Mouse (Mus musculus) adrenal gland, postnatal 25 days (tissue): ENCODE data around the gene Kif3c. TPM values are rescaled to one million over a fixed set of nuclear protein-coding genes. Genes with fewer than 3 reads are reported as not detected.
"Not testable (repeated sequence)": the region's sequence is repeated elsewhere in the genome, so short reads cannot be mapped to it uniquely, and the experiment has no call there.

Experiments
- DNase-seq: peaks from one replicate; pipeline ENCODE4 v3.0.0; 2021; ENCODE audit warnings: mixed read lengths
- total RNA-seq: library from RNA; stranded (reverse); gene quantifications from 2 replicates; pipeline ENCODE4 v1.2.3, GENCODE M21; 2021

Gene Kif3c
- total RNA-seq, 1 experiment from 2014 or later: 31.2 TPM

- DNase-seq: no peak
Observed at GRCm38 (mm10) chr12:3370979-3371925, 6.3 kb downstream of the Kif3c start.

GRCm38 (mm10) chr12:3371991-3372390 is 7.1 kb downstream of the Kif3c start:
- DNase-seq: no peak

DNA sequence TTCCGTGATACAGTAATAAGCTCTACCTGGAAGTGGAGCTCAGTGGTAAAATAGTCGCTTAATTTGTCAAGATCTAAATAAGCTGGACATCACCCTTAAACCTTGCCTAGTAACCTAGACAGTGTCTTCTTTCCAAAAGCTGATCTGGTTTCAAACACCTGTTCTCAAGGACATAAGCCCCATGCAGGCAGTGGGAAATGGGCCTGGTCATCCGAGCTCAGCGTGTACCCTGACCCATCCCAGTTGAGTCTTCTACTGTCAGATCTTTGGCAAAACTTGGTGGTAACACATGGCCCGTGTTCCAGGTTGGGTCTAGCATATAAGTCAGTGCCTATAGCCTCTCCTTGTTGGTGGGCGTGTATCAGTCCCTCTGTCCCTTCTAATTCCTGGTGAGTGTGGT is 8.6 kb downstream of the Kif3c start:
- DNase-seq: no peak

- no peak for DNase-seq
Observed at GRCm38 (mm10) chr12:3374552-3374951, 9.6 kb downstream of the Kif3c start.

DNA sequence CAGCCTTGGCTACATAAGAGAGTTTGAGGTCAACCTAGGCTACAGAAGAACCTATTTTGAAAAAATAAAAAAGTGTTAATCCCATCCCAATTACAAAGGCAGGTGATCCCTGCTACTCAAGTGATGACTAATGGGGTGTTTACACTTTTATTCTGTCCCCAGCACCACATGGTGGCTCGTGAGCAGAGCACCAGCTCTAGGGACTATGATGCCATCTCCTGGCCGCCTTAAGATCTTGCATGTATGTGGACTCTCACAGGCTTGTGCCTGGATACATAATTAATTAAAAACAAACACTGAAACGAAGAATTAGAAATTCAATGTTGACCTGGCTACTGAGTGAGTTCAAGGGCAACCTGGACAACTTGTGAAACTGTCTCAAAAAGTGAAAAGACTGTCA is 12.3 kb downstream of the Kif3c start:
- DNase-seq: no peak

DNA sequence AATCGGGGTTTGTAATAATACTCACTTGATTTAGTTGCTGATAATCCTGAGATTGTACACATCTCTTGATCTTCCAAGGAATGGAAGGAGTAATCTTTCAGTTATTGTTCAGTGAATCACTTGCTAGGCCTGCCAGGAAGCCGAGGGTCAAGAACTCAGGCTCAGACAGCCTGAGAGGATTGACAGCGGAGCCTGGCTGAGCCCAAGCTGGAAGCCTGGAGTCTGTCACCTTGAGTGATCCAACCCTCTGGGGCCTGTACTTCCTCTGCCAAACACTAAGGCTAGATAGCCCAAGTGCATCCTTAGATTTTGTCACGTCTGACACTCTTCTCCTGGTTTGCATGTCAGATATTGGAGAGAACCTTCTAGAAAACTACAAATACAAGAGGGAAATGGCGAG is 12.8 kb downstream of the Kif3c start:
- DNase-seq: no peak

DNA sequence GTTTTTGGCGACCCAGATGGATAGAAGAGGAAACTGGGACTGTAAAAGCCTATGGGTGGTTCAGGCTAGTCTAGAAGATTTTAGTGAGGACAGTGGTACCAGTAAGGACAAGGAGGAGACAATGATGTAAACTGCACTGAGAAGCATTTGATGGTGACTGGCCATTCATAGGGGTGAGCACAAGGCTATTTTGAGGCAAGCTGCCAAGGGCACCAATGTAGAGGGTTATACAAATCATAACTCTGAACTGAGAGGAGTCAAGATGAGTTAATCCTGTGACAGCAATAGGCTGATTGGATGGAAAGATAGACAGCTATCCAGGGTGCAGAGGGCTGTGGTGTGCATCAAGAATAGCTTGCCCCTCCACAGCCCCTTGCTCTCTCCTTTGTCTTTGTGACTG is 19.9 kb downstream of the Kif3c start:
- DNase-seq: peak; percentile 61

DNA sequence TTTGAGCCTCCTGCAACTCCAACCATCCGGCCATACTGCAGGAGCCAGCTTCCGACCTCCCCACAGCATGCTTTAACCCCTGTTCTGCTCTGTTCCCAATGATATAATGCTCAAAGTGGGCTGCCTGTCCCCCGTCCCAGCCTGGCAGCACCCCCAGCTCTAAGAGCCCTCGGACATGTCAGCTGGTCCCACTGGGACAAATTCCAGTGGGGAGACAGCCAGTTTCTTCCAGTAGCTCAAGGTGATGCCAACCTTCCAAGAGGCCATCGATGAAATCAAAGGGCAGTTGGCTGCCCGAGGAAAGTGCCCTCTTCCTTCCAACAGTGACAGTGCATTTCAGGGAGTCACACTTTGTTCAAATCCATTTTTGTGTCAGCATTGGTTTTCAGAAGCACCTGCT is 20.3 kb downstream of the Kif3c start:
- no peak for DNase-seq

GRCm38 (mm10) chr12:3385940-3386339 is 21.0 kb downstream of the Kif3c start:
- no peak for DNase-seq

- no peak for DNase-seq
Observed at GRCm38 (mm10) chr12:3387891-3388290, 23.0 kb downstream of the Kif3c start.

GRCm38 (mm10) chr12:3389394-3389793 is 24.5 kb downstream of the Kif3c start:
- peak; percentile 65 for DNase-seq

DNA sequence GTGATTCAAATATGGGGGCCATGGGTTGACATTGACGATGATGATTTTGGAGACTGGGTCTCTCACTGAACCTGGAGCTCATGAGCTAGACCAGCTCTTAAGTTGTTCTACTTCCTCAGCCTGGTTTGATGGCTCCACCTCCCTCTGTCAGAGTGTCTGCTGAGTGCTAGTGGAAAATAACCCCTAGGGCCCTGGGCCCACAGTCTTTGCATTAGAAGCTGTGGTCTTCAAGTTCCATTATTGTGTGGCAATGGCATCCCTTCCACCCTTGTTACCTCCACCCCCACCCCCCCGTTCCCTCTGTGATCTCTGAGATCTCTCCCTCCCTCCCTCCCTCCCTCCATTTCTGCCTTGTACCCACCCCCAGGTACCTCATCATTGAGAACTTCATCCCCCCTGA is 25.1 kb downstream of the Kif3c start:
- no peak for DNase-seq

- DNase-seq: peak; percentile 89
Observed at GRCm38 (mm10) chr12:3390577-3391262, 25.8 kb downstream of the Kif3c start.

- DNase-seq: no peak
Observed at GRCm38 (mm10) chr12:3391276-3391675, 26.3 kb downstream of the Kif3c start.

DNA sequence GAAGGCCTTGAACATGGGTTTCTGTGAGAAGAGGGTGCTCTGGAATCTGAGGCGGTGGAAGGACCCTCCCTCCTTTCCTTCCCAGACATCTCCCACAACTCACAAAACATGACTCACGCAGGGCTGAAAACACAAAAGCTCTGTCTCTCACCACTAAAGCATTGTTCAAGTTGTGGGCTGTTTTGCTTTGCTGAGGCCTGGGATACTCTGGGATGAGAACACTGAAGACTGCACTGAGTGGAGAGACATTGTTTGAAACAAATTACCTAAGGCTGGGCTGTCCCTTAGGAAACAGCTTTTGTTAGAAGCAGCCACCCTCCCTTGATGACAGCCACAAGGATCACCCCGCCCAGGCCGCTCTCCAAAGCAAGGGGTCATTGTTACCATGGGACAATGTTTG is 28.2 kb downstream of the Kif3c start:
- DNase-seq: no peak

DNA sequence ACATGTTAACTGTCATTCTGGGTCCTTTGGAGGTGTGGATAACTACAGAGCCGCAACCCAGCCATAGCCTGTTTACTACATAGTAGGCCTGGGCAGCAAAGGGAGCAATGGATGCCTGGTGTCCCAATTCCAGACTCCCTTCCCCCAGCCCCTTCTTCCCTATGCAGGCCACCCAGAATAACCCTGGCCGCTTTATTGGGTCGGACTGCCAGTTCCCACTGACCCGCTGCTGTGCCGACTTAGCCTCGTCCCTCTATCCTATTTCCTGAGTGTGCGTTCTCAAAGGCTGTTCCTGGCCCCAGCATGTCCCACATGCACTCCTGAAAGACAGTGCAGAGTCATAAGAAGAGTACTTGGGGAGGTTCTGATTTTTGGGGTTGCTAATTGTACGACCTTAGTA is 32.0 kb downstream of the Kif3c start:
- DNase-seq: no peak

DNA sequence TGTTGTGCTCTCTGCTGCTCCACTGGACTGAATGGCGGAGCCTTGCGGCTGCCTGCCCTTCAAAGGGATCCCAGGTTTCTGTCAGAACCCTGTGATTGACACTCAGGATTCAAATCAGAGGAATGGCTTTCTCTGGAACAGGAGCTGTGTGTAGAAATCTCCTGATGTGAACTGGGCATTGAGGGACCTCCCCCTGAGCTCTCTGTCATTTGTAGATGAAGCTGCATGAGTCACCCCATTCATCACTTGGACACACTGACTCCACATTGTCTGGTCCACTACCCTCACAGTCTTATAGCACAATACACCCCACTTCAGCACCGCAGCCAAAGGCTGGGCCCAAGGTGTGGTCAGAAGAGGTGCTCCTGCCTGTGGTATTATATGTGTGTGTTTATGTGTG is 40.7 kb downstream of the Kif3c start:
- not testable (repeated sequence) for DNase-seq

GRCm38 (mm10) chr12:3406585-3406984 is 41.7 kb downstream of the Kif3c start:
- DNase-seq: no peak

DNA sequence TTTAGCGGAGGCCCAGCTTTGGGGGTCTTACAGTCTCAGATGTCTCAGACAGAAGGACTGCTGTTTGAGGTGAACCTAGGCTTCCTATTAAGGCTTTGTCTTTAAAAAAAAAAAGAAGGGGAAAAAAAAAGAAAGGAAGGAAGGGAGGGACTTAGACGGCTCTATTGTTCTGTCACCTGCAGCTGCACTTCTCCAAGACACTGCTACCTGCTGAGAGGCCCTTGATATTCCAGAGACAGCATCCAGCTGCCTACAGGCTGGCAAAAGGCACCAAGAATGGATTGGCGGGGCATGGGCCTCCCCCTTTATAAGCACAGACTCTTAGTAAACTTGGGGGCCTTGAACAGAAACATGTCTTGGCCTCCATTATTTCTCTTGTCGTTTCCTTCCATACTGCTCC is 50.0 kb downstream of the Kif3c start:
- DNase-seq: no peak

GRCm38 (mm10) chr12:3418761-3419160 is 53.8 kb downstream of the Kif3c start:
- DNase-seq: no peak

DNA sequence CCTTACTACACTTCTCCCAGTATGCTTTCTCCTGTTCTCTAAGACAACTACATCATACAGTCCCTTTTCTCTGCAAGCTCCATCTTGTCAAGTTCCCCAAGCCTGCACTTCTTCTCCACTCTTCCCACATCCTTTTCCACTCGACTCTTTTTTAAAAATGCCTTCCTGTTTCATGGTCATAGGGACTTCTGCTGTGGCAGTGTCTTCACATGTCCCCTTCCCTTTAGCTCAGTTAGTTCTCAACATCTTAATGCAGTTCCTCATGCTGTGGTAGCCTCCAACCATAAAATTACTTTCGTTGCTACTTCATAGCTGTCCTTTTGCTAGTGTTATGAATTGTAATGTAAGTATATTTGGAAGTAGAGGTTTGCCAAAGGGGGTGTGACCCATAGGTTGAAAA is 55.6 kb downstream of the Kif3c start:
- DNase-seq: no peak

GRCm38 (mm10) chr12:3422786-3423185 is 57.9 kb downstream of the Kif3c start:
- no peak for DNase-seq

DNA sequence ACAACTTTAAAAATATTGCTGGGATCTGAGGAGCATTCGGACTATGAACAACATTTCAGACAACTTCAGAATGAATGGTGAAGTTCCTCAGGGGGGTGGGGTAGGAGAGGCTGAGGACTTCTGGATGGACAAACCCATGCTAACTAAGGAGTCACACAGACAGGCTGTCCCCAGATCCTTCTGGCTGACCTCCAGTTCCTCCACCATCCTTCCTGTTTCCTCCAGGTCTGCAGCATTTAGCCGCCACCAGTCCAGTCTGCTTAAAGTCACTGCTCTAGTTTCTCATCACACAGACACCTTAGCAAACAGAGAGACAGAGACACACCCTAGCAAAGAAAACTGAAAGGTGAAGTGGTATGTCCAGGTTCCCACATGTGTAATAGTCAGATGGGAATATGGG is 59.2 kb downstream of the Kif3c start:
- no peak for DNase-seq
